Mouse (Mus musculus) layer of hippocampus, postnatal 25 days (tissue): ENCODE data around the gene Capn3. TPM values are rescaled to one million over a fixed set of nuclear protein-coding genes. Genes with fewer than 3 reads are reported as not detected.

Source experiments
- DNase-seq, 2 experiments: peaks; one replicate each; pipeline ENCODE4 v3.0.0; 2022; ENCODE audit warnings: mixed read lengths in 2 of 2, low spot score in 1 of 2; ENCODE audit errors: extremely low spot score in 1 of 2
- total RNA-seq, 2 experiments: library from RNA; stranded (reverse); gene quantifications; 2 replicates each; pipeline ENCODE4 v1.2.3; 2021

Capn3 gene
- total RNA-seq: 10 to 100 TPM; 13.6 to 17.0 TPM

DNA sequence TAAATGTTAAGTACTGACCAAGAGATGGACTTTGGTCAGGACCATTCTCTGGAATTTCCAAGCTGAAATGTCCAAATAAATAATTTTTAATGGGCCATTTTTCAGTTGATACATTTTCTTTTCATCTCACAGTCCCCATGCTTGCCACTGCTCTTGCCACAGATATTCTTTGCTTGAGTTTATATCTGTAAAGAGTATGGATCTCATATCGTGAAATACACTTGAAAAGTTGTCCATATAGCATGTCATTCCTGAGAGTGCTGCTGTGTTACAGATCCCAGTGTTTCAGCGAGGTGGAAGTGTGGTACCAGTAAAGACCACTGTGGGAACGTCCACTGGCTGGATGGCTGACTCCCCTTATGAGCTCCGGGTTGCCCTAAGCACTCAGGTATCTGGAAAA lies at the start of gene Capn3:
TSS of gene Capn3 (plus strand) at position 301 of the 400 bp plus-strand sequence.
- DNase-seq: no peak

DNA sequence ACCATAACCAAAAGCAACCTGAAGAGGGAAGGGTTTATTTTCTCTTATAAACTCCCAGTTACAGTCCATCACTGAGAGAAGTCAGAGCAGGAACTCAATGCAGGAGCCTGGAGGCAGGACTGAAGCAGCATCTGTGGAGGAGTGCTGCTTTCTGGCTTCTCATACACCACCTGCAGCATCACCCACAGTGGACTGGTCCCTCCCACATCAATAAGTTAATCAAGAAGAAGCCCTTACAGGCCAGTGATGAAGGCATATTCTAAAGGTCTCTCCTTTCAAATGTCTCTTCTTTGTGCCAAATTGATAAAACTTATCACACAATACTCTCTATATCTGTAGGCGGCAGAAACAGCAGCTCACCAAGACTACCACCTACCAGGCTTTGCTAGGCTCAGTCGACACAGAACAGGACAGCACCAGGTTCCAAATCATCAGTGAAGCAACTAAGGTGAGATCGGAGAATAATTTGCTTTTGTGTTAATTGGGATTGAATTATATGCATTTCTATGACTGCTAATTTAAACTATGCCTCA lies 44.7 kb upstream of the Capn3 start:
- DNase-seq: no peak

DNA sequence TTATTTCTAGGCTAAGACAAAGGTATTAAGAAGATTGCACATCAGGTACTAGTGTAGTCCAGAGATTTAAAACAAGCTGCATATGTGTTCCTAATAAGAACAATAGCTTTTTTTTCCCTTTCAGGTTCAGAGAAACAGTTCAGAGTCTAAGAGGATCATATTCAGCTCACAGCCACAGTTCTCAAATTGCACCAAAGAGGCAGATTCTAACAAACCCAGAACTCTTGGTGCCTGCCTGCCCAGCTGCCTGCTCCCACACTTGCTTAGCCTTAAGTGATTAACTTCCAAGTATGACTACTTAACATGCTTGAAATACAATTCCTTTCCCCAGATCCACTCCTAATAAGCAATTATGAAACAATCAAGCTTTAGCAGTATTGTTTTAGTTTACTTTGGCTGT lies 41.7 kb upstream of the Capn3 start:
- DNase-seq: no peak

DNA sequence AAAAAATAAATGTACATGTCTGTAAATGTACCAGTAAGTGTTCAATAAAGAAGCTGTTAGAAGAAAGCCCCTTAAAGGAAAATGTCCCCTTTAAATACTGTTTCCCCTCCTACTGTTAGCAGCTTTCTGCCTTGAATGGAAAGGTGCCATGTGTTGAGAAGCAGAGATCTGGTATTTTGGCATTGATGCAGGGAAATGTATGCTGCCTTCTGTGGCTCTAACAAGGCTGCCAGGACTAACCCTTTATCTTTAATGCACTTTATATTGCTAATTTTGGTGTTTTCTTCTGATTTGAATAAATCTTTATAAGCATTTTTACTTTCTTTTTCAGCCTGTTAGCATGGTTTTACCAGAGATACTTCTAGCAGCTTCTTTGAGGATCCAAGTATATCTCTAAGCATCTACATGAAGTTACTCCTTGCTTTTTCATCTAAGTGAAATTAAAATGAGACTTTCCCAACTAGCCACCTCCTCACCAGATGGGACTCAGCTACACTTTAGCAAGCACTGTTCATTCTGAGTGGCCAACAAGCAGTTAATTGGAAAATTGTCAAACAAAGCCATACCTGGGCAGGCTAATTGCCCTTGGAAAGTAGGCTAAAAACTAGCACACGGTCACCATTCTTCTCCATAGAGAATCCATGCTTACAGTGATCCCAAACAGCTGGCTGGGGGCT lies 40.9 kb upstream of the Capn3 start:
- DNase-seq: no peak

DNA sequence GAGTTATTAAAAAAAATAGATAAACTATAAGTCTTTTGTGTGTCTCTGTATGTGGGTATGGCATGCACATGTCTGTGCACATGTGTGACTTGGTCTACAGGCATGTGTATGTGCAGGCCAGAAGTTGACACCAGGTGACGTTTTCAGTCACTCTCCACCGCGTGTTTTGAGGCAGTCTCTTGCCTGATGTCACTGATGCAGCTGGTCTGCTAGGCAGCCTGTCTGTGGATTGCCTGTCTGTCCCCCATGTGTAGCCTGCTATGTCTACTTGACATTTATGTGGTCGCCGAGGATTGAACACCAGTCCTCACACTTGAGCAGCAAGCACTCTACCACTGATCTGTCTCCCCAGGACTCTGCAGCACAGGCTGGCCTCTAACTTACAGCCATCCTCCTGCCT lies 31.4 kb upstream of the Capn3 start:
- no peak for DNase-seq

DNA sequence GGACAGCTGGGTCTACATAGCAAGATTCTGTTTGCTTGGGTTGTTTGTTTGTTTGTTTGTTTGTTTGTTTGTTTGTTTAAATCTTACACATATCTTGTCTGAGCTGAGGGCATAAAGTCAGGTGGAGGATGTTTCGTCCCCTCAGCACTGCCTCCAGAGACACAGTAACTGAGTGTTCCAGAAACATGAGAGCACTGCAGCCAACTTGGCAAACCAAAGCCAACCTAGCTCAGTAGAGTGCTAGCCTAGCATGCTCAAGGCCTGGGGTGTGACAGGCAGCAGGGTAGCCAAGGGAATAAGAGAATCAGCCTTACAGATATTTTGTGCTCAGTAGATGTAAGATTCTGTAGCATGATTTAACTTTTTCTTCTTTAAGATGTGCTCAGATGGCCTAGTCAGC lies 11.3 kb upstream of the Capn3 start:
- DNase-seq: no peak

DNA sequence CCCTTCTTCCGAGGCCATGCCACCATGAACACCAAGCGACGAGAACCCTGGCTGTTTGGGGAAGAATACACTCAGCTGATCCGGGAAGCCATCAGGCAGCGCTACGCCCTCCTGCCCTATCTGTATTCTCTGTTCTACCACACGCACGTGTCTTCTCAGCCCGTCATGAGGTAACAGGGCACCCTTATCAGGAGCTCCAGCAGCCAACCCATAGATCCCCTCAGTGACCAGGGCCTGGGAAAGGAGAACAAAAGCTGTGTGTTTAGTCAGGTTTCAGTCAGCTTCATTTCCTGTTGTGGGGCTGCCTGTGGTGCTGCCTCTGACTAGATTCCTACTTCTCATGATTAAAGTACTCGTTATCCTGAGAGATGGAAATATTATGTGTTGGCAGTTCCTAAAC lies 9.4 kb upstream of the Capn3 start:
- DNase-seq: no peak

DNA sequence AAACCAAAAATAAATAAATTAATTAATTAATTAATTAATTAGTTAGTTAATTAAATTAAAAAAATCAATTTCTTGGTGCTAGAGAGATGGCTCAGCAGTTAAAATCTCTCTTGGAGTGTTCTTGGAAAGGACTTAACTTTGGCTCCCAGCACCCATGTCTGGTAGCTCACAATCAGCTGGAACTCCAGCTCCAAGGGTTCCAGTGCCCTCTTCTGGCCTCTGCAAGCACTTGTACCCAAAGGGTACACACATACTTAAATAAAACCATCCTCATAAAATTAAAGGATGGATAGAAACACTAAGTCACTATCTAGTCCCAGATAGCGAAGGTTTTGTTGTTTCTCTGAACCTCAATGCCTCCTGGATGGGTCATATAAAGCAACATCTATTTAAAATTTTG lies 8.5 kb upstream of the Capn3 start:
- DNase-seq: no peak

DNA sequence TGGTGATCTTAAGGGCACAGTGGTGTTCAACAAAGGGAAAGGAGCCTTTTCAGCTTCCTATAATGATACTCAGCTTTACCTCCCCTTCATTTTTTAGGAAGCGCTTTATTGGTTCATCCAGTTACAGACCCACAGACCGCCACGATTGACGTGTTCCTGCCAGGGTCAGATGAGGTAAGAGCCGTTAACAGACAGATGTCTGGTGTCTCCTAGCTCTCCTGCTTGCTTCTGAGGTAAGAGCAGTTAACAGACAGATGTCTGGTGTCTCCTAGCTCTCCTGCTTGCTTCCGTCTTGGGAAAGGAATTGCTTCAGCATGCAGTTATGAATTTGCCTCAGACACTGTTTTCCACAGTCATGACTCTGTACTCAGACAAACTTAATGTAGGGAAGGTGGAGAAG lies 5.1 kb upstream of the Capn3 start:
- no peak for DNase-seq

DNA sequence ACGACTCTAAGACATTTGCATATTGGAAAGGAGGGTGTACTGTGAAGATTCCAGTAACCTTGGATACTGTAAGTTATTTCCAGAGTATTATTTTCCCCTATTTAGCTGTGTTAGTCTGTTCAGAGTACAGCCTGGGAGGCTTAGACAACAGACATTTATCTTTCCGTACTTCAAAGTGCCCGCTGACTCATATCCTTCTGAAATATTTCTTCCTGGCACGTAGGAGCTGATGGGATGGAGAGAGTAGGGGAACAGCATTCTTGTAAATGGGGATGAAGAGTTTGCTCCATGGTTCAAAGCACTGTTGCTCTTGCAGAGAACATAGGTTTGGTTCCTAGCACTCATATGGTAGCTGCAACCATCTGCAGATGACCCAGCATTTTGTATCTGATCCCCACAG lies 3.2 kb upstream of the Capn3 start:
- DNase-seq: no peak

DNA sequence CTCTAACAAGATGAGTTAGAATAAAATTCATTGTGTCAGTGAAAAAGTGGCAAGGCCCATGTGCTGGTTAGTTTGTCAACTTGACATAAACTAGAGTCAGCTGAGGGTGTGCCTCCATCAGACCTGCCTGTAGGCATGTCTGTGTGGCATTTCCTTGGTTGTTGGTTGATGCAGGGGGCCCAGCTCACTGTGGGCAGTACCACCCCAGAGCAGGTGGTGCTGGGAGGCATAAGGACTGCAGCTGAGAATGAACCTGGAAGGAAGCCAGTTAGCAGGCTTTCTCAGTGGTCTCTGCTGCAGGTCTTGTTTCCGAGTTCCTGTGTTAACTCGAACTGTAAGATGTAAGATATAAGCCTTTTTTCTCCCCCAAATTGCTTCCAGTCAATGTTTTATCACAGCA lies 832 bp upstream of the Capn3 start:
- no peak for DNase-seq

DNA sequence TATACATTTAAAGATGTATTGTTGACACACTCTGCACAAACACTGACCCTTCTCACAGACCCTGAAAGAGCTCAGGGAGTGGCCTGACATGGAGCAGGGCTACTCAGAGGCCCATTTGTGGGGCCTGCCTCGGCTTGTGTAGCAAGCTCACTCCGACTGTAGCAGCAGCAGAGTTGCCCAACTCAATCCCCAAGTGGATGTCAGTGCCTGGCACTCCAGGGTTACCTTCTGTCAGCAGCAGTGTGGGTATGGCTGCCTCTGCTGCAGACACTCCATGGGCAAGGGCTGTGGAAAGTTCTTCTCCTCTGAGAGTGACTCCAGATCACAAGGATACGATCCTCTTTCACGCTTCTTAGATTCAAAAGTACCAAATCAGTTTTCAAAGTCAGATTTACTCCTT lies 4.4 kb downstream of the Capn3 start:
- DNase-seq: no peak

DNA sequence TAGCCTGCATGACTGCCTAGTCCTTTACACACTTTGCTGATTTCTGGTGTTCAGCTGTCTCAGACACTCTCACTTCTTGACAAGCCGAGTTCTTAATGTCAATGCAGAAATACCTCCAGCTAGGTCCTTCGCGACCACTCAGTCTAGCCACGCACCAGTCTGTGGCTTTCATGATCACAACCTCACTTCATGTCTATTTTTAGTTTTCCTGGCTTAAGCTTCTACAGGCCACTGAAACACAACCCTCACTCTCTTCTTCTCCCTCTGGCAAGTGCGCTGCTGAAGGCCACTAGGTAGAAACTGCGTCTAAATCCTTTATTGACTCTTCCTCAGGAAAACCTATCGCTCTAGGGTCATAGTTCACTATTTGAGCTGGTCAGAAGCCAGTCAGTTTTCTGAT lies 7.5 kb downstream of the Capn3 start:
- DNase-seq: no peak

DNA sequence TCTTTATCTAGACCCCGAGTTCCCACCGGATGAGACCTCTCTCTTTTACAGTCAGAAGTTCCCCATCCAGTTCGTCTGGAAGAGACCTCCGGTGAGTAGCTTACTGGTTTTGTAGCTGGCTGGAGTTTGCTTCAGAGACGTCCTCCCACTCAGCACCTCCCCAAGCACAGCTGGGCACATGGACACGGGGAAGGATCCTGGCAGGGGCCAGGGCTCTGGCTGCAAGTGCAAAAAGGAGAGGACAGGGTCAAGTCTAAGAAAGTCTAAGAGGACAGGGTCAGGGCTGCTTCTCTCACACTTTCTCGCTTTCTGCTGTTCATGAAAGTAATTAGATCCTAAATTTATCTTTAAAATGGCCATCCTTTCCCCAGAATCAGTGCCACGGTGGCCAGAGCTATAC lies 8.3 kb downstream of the Capn3 start:
- DNase-seq: no peak

DNA sequence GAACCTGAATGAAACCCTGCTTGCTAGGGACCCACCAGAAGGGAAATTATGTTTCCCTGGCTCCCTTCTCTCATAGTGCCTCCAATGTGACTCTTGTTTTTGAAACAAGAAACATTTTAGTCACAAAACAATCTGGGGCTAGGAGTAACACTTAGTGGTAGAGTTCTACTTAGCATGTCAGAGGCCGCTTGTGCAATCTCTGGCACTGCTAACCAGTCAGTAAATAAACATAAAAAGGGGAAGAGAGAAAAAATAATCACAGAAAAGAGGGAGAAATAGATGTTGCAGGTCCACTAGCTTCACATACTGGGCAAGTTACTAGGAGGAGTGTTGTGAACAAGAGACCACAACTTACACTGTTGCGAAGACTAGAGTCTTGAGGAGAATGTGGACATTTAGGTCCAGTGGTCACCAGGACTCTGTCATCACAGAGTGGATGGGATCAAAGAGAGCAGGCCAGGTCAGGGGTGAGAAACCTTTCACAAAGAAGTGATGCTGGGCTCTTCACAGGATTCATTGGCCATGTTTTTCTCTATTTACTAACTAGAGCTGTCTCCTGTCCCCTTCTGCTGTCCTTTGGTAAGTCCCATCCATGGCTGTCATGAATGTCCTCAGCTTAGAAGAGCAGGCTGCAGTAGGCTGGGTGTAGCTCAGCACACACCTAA lies 9.0 kb downstream of the Capn3 start:
- DNase-seq: no peak

DNA sequence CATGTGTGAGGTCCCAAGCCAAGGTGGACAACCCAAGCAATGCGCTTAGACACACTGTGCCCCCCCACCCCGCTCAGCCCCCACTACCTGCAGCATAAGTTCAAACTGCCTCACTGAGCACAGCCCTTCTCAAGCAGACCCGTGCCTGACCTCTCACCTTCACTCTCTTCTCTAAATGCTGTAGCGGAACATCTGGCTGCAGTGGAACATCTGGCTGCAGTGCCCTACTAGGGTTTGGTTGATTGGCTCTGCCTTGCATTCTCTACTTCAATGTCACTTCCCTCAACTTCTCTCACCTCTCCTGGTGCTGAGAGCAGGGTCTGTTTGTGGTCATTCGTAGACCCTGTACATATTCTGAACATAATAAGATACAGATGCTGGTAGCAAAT lies 9.6 kb downstream of the Capn3 start:
- DNase-seq: no peak

DNA sequence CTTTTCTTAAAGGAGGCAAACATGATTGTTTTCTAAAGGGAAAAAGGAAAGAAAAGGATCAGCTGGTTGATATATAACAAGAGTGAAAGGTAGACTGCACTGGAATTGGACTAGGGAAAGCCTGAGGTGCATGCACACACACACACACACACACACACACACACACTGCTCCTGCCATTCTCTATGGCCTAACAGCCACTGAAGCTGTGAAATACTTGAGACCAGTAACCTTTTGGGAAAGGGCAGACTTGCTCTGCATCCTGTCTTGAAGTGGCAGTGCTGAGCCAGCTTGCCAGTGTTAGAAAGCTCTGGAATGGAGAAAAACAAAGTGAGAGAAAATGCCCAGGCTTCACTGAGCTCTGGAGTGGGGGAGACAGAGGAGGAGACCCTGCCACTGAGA lies 12.2 kb downstream of the Capn3 start:
- DNase-seq: no peak

DNA sequence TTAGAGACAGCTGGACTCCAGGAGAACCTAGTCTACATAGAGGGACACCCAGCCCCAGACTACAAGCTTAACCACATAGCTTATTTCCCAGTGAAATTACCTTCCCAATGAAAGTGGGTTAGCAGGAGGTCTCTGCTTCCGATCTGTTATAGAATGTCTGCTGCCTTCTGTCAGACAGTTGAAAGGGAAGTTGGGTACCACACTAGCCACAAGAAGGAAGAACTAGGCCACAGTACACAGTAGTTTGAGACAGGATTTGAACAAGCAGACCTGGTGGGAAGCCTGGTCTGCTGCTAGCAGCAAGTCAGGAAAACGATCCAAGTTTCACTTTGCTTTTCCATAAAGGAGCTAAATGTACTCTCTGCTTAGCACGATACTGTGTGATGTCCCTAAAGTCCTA lies 13.4 kb downstream of the Capn3 start:
- no peak for DNase-seq

DNA sequence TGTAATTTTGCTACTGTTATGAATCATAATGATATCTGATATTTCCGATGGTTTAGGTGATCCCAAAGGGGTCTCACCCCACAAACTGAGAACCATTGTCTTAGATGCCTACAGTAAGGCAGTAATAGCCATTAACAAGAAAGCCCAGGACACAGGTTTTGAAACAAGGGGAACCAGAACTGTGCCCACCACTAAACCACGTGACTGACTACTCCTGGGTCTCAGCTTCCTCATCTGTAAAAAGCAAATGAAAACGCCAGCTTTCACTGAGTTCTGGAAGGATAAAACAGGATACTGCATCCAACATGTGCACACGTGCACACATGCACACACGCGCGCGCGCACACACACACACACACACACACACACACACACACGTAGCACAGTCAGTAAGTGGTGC lies 13.9 kb downstream of the Capn3 start:
- no peak for DNase-seq

DNA sequence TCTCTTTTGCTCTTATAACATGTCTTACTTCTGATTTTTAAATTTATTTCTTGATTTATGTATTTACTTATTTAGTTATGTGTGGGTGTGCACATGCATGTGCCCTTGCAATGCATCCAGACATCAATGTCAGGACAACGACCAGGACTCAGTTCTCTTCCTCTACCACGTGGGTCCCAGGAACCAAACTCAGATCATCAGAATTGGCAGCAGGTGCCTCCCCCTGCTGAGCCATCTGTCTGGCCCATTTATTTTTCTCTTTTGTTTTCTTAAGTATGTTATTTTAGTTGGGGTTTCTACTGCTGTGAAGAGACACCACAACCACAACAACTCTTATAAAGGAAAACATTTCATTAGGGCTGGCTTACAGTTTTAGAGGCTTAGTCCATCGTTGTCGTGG lies 15.0 kb downstream of the Capn3 start:
- DNase-seq: no peak

DNA sequence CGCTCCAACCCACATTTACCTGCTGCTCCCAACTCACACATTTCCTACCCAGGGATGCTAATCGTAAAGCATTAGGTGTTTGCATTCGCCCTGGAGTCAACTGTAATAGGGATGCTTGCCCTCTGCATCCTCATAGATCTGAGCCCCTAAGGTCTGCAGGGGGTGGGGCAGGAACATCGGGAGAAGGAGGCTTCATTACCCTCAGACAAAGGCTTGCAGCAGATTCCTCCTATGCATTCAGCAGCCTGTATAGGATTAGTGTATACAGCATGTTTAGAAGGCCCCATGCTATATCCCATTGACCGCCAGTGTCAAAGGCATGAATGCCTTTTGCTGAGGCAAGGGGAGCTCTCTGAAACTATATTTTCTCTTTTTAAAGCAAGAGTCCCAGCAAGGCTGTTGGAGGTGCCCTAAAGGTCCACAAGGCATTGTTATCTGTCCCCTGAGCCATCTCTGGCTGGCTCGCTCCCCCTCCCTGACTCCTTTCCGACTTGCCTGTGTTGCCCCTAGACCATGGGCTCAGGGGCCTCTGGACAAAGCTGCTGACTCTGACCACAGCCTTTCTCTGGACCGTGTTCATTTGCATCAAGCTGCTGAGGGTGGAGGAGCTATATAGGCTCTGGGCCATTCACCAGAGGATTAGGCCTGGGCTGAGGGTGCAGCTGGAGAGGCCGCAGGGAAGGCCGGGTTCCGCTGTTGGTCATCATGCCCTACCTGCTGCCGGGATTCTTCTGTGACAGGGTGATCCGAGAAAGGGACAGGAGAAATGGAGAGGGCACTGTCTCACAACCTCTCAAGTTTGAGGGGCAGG lies 20.7 kb downstream of the Capn3 start:
- DNase-seq: no peak
